Mouse (Mus musculus) embryonic facial prominence, embryonic 12.5 days (tissue): ENCODE results near the gene Gimap1. TPM values are rescaled to one million over a fixed set of nuclear protein-coding genes. Genes with fewer than 3 reads are reported as not detected.

Source experiments
- ATAC-seq: fragments of 200-750 bp; cut with Nextera tagmentation; 2 replicates; pipeline ENCODE4 v1.8.0; 2017; ENCODE audit not compliant: insufficient number of reproducible peaks, insufficient read depth, low FRiP score, low TSS enrichment
- H3K27ac ChIP-seq: fragments of 300-500 bp; sonication (generic); 2 replicates; pipeline ENCODE4 v1.5.1; 2016; ENCODE audit warnings: mild to moderate bottlenecking
- H3K27me3 ChIP-seq: fragments of 300-500 bp; sonication (generic); 2 replicates; pipeline ENCODE4 v1.6.1; 2016; ENCODE audit warnings: mild to moderate bottlenecking, moderate library complexity
- H3K36me3 ChIP-seq: fragments of 300-500 bp; sonication (generic); 2 replicates; pipeline ENCODE4 v1.6.1; 2016; ENCODE audit warnings: mild to moderate bottlenecking
- H3K4me1 ChIP-seq: fragments of 300-500 bp; sonication (generic); 2 replicates; pipeline ENCODE4 v1.6.1; 2016
- H3K4me2 ChIP-seq: fragments of 300-500 bp; sonication (generic); replicated peaks from 2 replicates; pipeline ENCODE4 v1.6.1; 2016; ENCODE audit warnings: mild to moderate bottlenecking, moderate library complexity
- H3K4me3 ChIP-seq: fragments of 300-500 bp; sonication (generic); 2 replicates; pipeline ENCODE4 v1.5.1; 2016; ENCODE audit warnings: mild to moderate bottlenecking
- H3K9ac ChIP-seq: fragments of 300-500 bp; sonication (generic); 2 replicates; pipeline ENCODE4 v1.6.1; 2016; ENCODE audit warnings: mild to moderate bottlenecking, moderate library complexity
- H3K9me3 ChIP-seq: fragments of 300-500 bp; sonication (generic); 2 replicates; pipeline ENCODE4 v1.6.1; 2016; ENCODE audit warnings: mild to moderate bottlenecking, moderate library complexity
- WGBS: fragments of 180-500 bp; shearing (Covaris S2); methylation state at CpG from one replicate; pipeline ENCODE4 v1.1.7; 2016; 5-methylcytosine and 5-hydroxymethylcytosine counted together
- polyA plus RNA-seq: library from polyadenylated mRNA; unstranded; fragments of >200 nt; fragmentation: Nextera tagmentation; extraction: Ambion mirVana; gene quantifications from 2 replicates; pipeline ENCODE4 v1.2.1, GENCODE M21; 2016

Gimap1 gene
- polyA plus RNA-seq, 1 experiment from 2014 or later = 7.6 TPM

DNA sequence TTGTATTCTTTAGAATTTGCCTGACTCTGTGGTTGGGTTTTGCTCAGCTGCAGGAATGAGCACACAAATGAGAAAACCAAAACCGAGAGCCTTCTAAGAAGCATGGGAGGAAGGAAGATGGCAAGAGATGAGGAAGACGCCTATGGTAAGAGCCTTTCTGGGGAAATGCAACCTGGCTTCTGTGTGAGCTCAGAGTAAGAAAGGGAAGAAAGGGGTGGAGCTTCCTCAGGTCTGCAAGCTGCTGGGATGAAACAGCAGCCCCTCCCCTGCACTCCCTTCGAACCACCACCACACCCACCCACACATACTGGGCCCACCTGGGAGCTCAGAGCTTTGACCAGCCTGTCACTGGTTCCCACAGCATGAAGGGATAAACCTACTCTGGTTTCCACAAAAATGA is 2.4 kb downstream of the Gimap1 start:
- H3K4me3 ChIP-seq = no peak overlapping the region
- ATAC-seq = no peak
- H3K4me2 ChIP-seq = no peak overlapping the region
- no peak overlapping the region for H3K9ac ChIP-seq
- H3K27ac ChIP-seq = no peak overlapping the region
- no peaks in the 10 kb centered on the region for H3K9me3 ChIP-seq
- H3K4me1 ChIP-seq = peaks cover 13% of the 10 kb centered on the region
- WGBS = 31% methylated on average over 3 of the region's 3 CpGs
- peaks cover 42% of the 10 kb centered on the region for H3K27me3 ChIP-seq
- H3K36me3 ChIP-seq = no peaks in the 10 kb centered on the region

DNA sequence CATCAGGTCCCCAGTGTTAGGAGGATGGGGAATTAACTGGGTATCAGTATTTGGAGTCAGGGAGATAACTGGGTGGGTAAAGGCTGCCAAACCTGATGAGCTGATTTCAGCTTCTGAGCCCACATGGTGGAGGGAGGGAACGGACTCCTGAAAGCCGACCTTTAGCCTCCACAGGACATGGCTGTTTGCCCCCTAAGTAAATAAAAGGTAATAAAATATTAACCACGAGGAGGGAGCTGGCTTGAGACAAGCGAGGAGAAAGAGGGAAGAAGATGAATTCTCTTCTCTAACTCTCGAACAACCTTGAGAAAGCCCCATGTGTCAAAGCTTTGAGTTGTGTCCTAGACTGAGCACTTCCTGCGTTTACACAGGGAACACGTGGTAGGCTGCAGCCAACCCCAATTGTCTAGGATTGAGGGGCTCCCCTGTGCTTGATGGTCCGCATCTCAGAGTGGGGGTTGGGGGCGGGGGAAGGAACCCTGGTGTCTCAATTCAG is 2.9 kb downstream of the Gimap1 start:
- Histone ChIP-seq H3K27ac (no peak overlapping the region), H3K9ac (no peak overlapping the region), H3K4me1 (peaks cover 13% of the 10 kb centered on the region), H3K9me3 (no peaks in the 10 kb centered on the region), H3K4me2 (no peak overlapping the region), H3K27me3 (peaks cover 42% of the 10 kb centered on the region), H3K4me3 (no peak overlapping the region), H3K36me3 (no peaks in the 10 kb centered on the region)
- 33% methylated on average over 9 of the region's 9 CpGs for WGBS
- no peak for ATAC-seq

DNA sequence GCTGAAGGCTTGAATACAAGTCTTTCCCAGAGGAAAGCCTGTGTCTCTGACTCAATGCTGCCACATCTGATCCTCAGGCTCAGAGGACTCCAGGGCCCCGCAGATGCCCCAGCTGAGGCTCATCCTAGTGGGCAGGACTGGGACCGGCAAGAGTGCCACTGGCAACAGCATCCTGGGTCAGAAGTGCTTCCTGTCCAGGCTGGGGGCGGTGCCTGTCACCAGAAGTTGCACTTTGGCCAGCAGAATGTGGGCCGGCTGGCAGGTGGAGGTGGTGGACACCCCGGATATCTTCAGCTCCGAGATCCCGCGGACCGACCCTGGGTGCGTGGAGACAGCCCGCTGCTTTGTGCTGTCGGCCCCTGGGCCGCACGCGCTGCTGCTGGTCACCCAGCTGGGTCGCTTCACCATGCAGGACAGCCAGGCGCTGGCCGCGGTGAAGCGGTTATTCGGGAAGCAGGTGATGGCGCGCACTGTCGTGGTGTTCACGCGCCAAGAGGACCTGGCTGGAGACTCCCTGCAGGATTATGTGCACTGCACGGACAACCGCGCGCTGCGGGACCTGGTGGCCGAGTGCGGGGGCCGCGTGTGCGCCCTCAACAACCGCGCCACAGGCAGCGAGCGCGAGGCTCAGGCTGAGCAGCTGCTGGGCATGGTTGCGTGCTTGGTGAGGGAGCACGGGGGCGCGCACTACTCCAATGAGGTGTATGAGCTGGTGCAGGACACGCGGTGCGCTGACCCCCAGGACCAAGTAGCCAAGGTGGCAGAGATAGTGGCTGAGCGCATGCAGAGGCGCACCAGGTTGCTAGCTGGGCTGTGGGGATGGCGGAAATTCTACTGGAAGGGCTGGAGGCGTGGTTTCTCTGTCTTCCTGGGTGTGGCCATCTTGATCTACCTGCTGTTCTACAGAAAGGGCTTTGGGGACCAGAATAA is 3.8 kb downstream of the Gimap1 start:
- ATAC-seq = 0 out of 2 replicates have a peak, but pooled peaks have one; percentile 31
- Histone ChIP-seq H3K9ac (no peak overlapping the region; the same call in 1 of the 2 replicates), H3K4me2 (peak overlapping the region; percentile 82), H3K27me3 (peaks cover 42% of the 10 kb centered on the region), H3K4me3 (peak overlapping the region; percentile 42), H3K27ac (no peak overlapping the region), H3K36me3 (no peaks in the 10 kb centered on the region), H3K4me1 (peaks cover 13% of the 10 kb centered on the region), H3K9me3 (no peaks in the 10 kb centered on the region)
- WGBS = 2% methylated on average over 52 of the region's 52 CpGs

DNA sequence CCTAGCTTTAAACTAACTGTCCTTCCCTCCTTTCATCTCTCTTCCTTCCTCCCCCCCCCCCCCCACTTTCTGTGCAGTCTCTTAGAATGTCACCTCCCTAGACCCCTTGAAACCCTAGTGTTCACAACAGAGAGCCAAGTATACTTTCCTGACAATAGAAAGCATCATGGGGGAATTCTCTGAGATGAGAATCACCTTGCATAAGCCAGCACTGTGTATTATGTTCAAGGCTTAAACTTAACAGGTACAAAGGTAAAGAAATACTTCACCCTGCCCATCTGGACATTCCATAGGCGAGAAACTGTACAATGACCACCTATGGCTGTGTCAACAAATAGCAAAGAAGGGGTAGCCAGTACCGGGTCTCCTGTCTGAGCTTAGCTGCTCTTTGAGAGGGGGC is 6.6 kb downstream of the Gimap1 start:
- peaks cover 13% of the 10 kb centered on the region for H3K4me1 ChIP-seq
- H3K27me3 ChIP-seq = peaks cover 38% of the 10 kb centered on the region
- WGBS = 53% methylated on average over 2 of the region's 2 CpGs
- no peaks in the 10 kb centered on the region for H3K9me3 ChIP-seq
- no peak overlapping the region for H3K27ac ChIP-seq
- no peaks in the 10 kb centered on the region for H3K36me3 ChIP-seq
- no peak overlapping the region for H3K4me3 ChIP-seq
- H3K9ac ChIP-seq = no peak overlapping the region
- no peak for ATAC-seq
- H3K4me2 ChIP-seq = no peak overlapping the region

DNA sequence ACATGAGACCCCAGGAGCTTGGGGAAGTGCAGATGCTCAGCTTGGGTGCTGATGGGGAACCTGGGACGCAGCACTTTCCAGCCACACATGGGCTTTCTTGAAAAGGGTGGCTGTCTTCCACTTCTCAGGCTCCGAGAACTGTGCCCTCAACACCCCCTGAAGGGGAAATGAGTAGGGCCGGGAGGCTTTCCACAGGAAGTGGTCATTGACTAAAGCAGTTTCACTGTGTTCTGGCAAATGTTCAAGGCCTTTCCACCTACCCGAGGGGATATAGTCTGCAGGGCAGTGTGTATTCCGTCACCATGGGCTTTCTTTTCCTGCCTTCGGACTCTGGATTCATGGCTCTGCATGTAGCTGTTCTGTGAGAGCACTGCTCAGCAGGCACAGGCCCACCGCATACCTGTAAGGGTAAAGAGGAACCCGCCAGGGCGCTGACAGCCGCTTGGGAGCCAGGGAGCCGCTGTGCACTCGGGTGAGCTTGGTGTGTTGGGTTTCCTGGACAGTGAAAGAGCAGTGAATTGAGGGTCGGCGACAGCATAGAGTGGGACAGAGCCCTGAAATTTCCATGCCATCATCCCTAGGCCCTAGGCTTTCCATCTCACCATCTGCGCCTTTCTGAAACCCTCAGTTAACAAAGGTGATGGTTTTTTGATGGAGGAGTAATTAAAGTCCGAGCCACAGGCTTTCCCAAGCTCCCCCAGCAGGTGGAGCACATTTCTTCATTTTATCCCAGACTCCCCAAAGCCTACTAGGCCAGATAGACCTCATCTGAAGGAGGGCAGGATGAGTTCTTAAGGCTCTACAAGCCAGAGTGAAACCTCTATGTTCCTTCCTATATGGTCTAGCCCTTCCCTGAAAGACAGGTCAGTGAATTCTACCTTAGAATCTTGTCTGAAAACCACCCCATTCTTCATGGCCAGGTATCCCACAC is 7.4 kb downstream of the Gimap1 start, which contains the start of gene Gimap5:
Gene Gimap5 (plus strand): TSS at position 239 of the 931 bp plus-strand sequence.
- Histone ChIP-seq H3K27ac (no peak within 1 kb of the TSS), H3K4me2 (0 out of 2 replicates have a peak within 1 kb of the TSS, but pooled peaks have one; percentile 17), H3K36me3 (no peaks in the 10 kb centered on the region), H3K4me3 (no peak within 1 kb of the TSS), H3K9me3 (no peaks in the 10 kb centered on the region), H3K9ac (no peak within 1 kb of the TSS), H3K27me3 (peaks cover 30% of the 10 kb centered on the region), H3K4me1 (peaks cover 13% of the 10 kb centered on the region)
- 38% methylated on average over 16 of the region's 16 CpGs for WGBS
- ATAC-seq = no peak

DNA sequence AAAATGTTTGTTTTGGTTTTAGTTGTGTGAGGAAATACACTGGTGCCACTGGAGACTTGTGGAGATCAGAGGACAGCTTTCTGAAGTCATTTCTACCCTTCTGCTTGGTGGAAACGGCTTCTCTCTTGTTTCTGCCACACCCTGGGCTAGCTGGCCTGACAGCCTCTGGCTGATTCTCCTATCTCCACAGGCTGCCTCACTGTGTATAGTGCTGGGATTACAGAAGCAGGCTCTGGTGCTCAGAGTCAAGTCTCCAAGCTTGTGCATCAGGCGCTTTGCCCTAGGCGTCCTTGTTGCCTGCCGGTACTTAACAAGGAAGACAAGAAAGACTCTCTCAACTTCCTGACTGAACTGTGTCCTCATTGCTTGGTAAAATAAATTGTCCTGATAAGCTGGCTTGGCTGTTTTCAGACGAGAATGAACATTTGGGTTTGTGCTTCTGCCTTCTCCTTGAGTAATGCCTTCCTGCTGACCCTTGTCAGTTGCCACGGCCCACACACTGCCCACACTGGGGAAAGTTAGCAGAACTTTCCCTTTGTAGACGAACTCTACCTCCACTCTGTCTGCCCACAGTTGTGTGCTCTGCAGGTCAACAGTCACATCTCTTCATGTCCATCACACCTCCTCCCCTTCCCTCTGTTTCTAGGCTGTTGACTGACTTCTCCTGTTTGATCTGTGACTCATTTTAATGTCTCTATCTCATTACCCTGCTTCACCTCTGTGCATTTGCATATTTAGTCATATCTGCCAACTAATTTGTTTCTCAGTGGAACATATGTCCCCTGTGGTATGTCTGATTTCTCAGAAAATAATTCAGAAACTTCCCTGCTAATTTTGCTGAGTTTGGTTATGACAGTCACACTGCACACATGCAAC is 8.5 kb downstream of the Gimap1 start:
- Histone ChIP-seq H3K27ac (no peak overlapping the region), H3K27me3 (peaks cover 19% of the 10 kb centered on the region), H3K9me3 (no peaks in the 10 kb centered on the region), H3K9ac (no peak overlapping the region), H3K36me3 (no peaks in the 10 kb centered on the region), H3K4me3 (no peak overlapping the region), H3K4me2 (no peak overlapping the region), H3K4me1 (peaks cover 12% of the 10 kb centered on the region)
- ATAC-seq = no peak
- WGBS = 59% methylated on average over 7 of the region's 7 CpGs

DNA sequence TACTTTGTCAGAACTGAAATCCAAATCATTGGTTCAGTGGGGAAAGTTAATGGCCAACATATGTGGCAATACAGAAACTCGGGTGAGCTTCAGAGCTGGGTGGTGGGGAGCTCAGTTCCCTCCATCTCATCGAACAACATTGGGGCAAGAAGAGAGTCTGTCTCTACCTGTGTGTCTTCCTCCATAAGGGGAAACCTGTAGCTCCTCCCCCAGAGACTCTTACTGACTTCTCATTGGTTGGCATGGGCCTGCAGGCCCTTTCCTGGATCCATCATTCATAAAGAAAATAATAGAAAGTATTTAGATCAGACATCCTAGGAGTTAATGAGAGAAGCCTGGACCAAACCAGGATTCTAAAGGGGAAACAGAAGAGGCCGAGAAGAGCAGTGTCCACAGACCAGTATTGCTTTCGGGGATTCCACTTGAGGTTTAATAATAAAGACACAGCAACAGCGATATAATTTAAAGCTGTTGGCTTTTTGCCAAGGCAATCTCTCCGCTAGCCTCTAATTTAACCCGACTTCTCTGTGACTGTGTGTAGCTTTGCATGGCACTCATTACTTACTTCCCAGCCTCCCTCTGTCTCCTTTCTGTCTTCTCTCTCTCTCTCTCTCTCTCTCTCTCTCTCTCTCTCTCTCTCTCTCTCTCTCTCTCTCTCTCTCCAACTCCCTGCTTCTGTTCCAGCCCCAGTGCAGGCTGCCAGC is 24.9 kb downstream of the Gimap1 start:
- Histone ChIP-seq H3K4me1 (no peaks in the 10 kb centered on the region), H3K9ac (no peak overlapping the region), H3K27ac (no peak overlapping the region), H3K27me3 (no peaks in the 10 kb centered on the region), H3K9me3 (no peaks in the 10 kb centered on the region), H3K4me2 (no peak overlapping the region), H3K36me3 (no peaks in the 10 kb centered on the region), H3K4me3 (no peak overlapping the region)
- no peak for ATAC-seq
- WGBS = 72% methylated on average over 7 of the region's 7 CpGs

DNA sequence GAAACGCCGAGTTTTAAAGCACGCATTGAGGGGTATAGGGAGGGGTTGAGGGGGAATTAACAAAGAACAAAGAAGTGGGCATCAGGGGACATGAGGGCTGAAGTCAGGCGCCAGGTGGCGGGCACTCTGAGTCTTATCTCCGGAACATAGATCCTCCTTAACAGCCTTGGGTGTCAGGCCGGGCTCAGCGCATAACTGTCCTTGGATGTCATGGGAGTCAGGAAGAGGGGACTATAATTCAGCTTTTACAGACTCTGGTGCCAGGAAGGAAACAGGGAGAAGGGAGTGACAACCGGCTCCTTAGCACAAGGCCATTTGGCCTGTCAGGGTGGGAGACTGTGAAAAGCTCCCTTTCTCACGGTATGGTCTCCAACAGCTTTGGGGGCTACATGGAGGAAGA is 25.6 kb downstream of the Gimap1 start:
- Histone ChIP-seq H3K4me1 (no peaks in the 10 kb centered on the region), H3K27me3 (no peaks in the 10 kb centered on the region), H3K9ac (no peak overlapping the region), H3K4me3 (no peak overlapping the region), H3K36me3 (no peaks in the 10 kb centered on the region), H3K27ac (no peak overlapping the region), H3K4me2 (no peak overlapping the region), H3K9me3 (no peaks in the 10 kb centered on the region)
- ATAC-seq = no peak
- 96% methylated on average over 10 of the region's 10 CpGs for WGBS

DNA sequence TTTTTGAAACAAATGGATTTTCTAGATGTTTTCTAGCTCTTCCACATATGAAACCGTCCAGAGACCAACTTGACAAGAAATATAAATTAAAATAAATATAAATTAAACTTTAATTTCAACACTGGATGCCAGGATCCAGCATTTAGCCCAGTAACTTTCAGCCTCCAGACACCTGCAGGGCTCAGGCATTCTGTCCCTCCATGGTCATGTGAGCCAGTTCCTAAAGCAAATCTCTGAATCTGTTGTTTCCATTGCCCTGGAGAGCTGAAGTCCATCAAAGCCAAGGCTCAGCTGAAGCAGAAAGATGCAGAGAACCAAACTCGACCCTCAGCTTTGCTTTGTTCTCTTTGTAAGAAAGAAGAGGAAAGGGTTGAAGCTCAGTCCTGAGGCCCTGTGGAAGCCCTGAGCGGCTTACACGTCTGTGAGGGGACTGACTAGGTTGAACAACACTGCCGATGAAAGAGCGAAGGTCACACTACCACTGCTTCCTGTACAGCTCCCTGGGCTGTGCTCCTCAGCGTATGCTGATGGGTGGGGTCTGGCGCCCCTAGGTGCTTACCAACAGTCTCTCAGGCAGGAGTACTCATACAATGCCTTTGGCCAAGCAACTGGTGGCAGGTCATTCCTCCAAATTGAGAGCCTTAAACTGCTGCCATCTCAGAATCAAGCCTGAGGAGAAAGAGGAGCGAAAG is 29.5 kb downstream of the Gimap1 start:
- no peak overlapping the region for H3K27ac ChIP-seq
- no peaks in the 10 kb centered on the region for H3K4me1 ChIP-seq
- H3K9ac ChIP-seq = no peak overlapping the region
- ATAC-seq = no peak
- no peak overlapping the region for H3K4me3 ChIP-seq
- 68% methylated on average over 9 of the region's 9 CpGs for WGBS
- no peaks in the 10 kb centered on the region for H3K9me3 ChIP-seq
- H3K4me2 ChIP-seq = no peak overlapping the region
- no peaks in the 10 kb centered on the region for H3K27me3 ChIP-seq
- H3K36me3 ChIP-seq = no peaks in the 10 kb centered on the region

DNA sequence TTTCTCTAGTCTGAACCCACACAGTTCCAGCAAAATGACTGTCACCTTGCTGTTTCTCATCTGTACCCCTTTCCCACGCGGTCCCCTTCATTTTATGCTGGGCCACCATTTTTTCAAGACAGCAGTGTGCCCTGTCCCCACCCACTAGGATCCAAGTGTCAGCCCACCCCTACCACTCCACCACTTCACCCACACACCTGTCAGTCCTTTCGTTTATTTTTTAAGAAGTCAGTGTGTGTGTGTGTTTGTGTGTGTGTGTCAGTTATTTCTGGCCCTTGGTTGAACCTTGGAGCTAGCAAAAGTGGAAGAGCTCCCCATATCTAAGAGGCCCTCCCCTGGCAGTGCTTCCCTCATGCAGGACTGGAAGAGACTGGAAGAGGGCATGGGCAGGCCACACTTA is 30.1 kb downstream of the Gimap1 start:
- no peak overlapping the region for H3K9ac ChIP-seq
- H3K4me3 ChIP-seq = no peak overlapping the region
- 87% methylated on average over 3 of the region's 3 CpGs for WGBS
- H3K27me3 ChIP-seq = no peaks in the 10 kb centered on the region
- H3K9me3 ChIP-seq = no peaks in the 10 kb centered on the region
- no peaks in the 10 kb centered on the region for H3K36me3 ChIP-seq
- no peak overlapping the region for H3K27ac ChIP-seq
- ATAC-seq = no peak
- H3K4me1 ChIP-seq = no peaks in the 10 kb centered on the region
- H3K4me2 ChIP-seq = no peak overlapping the region
